Mouse (Mus musculus) activated CD4-positive, CD25-positive, alpha-beta regulatory T cell, adult 4 months (primary cell): ENCODE data around the gene Nacc2. TPM values are rescaled to one million over a fixed set of nuclear protein-coding genes. Genes with fewer than 3 reads are reported as not detected.

Source experiments
- polyA plus RNA-seq, 2 experiments: library from polyadenylated mRNA; unstranded; fragments of 100-300 nt; shearing (Covaris generic); gene quantifications; one replicate each; pipeline ENCODE4 v1.2.1; 2017

Nacc2 gene
- polyA plus RNA-seq, 2 experiments from 2014 or later = 1.1 to 1.3 TPM

Other genes with a start within 250 kb of the Nacc2 start
- gene Camsap1, start 139.9 kb downstream of the Nacc2 start, polyA plus RNA-seq = 1 to 10 TPM; 4.5 to 8.8 TPM
- 10 to 100 TPM; 14.0 to 17.0 TPM for gene Ubac1, start 101.5 kb downstream of the Nacc2 start, polyA plus RNA-seq
- not detected for gene Lhx3, start 85.1 kb upstream of the Nacc2 start, polyA plus RNA-seq
- gene Qsox2, start 114.3 kb upstream of the Nacc2 start, polyA plus RNA-seq = 1 to 10 TPM; 2.0 to 2.6 TPM
- gene Ccdc187, start 171.3 kb upstream of the Nacc2 start, polyA plus RNA-seq = not detected
- 1 to 10 TPM; 1.8 to 2.7 TPM for gene Gpsm1, start 192.3 kb upstream of the Nacc2 start, polyA plus RNA-seq
- 1 to 10 TPM; 6.5 to 7.4 TPM for gene Dnlz, start 228.9 kb upstream of the Nacc2 start, polyA plus RNA-seq
- 1 to 10 TPM; 1.5 to 2.3 TPM for gene Card9, start 237.7 kb upstream of the Nacc2 start, polyA plus RNA-seq